Mouse (Mus musculus): ENCODE measurements around the gene Tapt1.

Gene Tapt1

GRCm38 (mm10) chr5:44198471-44198870, 28.0 kb downstream of the Tapt1 start:
- no peak for DNase-seq (ENCODE audit: low spot score in 2 of 2)

DNA sequence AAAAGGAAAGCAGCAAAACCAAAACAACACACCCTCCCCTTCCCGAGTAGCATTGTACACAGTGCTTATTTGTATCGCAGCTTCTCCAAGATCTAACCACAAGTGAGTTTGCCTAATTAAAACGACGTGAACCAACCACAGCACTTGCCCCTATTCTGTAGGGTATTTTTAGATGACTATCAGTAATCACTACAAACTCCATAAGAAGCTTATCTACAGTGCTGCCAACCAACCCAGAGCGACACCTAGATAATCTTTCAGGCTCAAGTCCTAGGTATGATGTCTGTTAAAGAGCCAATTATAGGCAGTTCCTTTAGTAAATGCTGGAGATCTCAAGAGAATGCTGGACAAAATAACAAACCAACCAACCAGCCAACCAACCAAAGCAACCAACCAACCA, 28.6 kb downstream of the Tapt1 start:
- no peak for DNase-seq (ENCODE audit: low spot score in 2 of 2)

GRCm38 (mm10) chr5:44196167-44196566, 30.3 kb downstream of the Tapt1 start:
- DNase-seq (ENCODE audit: low spot score in 2 of 2), result no peak

DNA sequence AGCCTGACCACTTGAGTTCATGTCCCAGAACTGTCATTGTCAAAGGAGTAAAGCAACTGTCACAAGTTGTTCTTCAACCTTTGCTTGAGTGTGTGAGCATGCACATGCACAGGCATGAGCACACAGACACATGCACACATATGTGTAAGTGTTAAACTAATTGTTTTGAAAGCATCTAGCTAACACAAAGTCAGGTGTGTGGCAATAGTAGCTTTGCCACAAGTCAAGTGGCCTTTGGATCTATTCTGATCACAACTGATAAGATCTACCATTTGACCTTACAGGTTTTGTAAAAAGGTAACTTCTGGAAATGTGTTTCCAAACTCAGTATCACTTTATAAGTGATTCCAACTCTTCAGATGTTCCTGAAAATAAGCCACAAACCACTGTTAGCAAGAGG, 39.1 kb downstream of the Tapt1 start:
- no peak for DNase-seq (ENCODE audit: low spot score in 2 of 2)

- DNase-seq (ENCODE audit: low spot score in 2 of 2), result no peak
Observed at GRCm38 (mm10) chr5:44181669-44182068, 44.8 kb downstream of the Tapt1 start.

DNA sequence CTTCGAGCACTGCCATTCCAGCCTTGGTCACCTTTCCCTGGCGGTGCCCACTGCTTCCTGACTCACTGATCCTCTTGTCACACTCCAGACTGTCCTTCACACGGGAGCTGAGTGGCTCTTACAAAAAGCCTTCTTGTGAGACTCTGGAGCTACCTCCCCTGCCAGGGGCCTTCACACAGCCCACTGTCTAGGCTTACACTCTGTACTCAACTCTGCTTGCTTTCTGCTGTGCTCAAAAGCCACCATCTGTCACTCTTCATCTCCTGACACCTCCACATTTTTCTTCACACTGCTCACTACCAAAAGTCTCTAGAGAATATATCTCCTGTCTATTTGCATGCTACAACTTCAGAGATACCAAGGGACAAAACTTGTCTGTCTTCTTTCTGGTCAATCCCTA, 46.0 kb downstream of the Tapt1 start:
- DNase-seq (ENCODE audit: low spot score in 2 of 2), result no peak

DNA sequence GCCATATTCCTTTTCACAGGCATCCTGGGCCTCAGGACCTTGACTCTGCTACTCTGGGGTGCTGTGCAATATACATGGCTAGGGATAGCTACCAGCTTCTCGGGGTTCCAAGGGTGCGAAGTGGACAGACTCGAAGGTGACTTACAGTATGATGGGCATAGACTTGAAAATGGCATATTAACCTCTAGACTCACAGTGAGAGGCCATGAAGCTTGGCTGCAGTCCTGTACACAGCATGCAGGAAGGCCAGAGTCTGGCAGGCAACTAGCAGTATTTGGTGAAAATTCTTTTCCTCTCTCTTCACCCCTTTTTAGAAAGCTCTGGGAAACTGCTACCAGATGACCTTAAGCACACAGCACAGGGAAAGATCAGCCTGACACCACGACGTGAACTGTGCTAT, 52.4 kb downstream of the Tapt1 start:
- DNase-seq (ENCODE audit: low spot score in 2 of 2), result no peak

- DNase-seq (ENCODE audit: low spot score in 2 of 2), result no peak
Observed at GRCm38 (mm10) chr5:44166866-44167265, 59.6 kb downstream of the Tapt1 start.

GRCm38 (mm10) chr5:44165854-44166253, 60.6 kb downstream of the Tapt1 start:
- DNase-seq (ENCODE audit: low spot score in 2 of 2), result no peak

DNA sequence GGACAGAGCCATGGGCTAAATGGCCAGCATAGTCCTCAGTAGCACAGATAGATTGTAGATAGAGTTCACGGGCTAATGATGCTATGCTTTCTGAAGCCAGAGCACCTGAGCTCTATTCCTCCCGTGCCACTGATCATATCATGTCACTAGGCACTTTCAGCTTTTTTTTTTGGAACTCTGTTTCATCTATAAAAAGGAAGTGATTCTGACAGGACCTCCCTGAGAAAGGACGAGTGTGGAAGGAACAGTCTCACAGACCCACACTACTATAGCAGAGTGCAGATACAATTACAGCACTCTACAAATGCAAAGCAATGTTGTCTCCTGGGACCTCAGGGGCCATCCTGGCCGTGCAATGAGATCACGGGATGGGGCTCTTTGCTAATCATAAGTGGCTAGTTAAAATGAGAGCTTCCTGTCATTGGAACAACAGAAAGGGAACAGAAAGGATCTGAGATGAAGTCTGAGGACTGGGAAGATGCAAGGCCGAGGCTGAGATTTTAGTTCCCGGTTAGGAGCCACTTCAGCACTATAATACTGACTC, 62.1 kb downstream of the Tapt1 start:
- no peak for DNase-seq (ENCODE audit: low spot score in 2 of 2)

- DNase-seq (ENCODE audit: low spot score in 2 of 2), result no peak
Observed at GRCm38 (mm10) chr5:44163318-44163717, 63.1 kb downstream of the Tapt1 start.

- DNase-seq (ENCODE audit: low spot score in 2 of 2), result no peak
Observed at GRCm38 (mm10) chr5:44162786-44163185, 63.6 kb downstream of the Tapt1 start.

GRCm38 (mm10) chr5:44159679-44160438, 66.6 kb downstream of the Tapt1 start:
- DNase-seq (ENCODE audit: low spot score in 2 of 2), result no peak

- DNase-seq (ENCODE audit: low spot score in 2 of 2), result no peak
Observed at GRCm38 (mm10) chr5:44159231-44159630, 67.2 kb downstream of the Tapt1 start.

DNA sequence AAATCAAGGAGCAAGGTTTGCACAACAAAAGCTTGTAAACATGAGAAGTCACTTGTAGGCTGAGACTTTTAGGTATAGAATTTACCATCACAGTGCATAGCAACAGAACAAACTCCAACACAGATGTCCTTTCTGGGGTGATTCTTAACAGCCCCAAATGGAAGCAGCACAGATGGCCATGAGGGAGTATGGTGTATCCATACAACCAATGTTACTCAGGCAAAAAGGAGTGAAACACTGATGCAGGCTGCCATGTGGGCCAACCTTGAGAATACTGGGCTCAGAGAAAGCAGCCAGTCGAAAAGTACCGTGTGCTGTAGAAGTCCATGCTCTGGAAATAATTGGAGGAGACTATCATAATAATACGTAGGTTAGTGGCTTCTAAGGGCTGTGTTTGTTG, 68.0 kb downstream of the Tapt1 start:
- DNase-seq (ENCODE audit: low spot score in 2 of 2), result no peak

DNA sequence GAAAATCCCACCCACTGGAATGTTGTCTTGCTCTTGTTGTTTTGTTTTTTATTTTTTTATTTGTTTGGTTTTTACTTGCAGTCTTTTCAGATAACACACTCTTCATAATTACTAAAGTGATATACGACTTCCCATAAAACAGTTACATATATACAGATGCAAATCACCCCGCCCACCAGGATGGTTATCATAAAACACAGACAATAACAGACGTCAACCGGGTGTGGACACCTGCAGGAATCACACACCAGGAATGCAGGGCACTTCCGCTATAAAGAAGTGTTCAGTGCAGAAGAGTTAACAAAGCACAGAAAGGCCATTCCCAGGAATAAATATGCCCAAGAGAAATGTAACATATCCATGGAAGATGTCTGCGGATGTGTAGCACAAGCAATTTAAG, 68.7 kb downstream of the Tapt1 start:
- DNase-seq (ENCODE audit: low spot score in 2 of 2), result no peak

- DNase-seq (ENCODE audit: low spot score in 2 of 2), result no peak
Observed at GRCm38 (mm10) chr5:44153050-44153449, 73.4 kb downstream of the Tapt1 start.

GRCm38 (mm10) chr5:44151327-44152051, 74.9 kb downstream of the Tapt1 start:
- DNase-seq (ENCODE audit: low spot score in 2 of 2), result no peak

- no peak for DNase-seq (ENCODE audit: low spot score in 2 of 2)
Observed at GRCm38 (mm10) chr5:44147732-44148131, 78.7 kb downstream of the Tapt1 start.

GRCm38 (mm10) chr5:44146437-44147332, 79.7 kb downstream of the Tapt1 start:
- DNase-seq (ENCODE audit: low spot score in 2 of 2), result no peak

- DNase-seq (ENCODE audit: low spot score in 2 of 2), result no peak
Observed at GRCm38 (mm10) chr5:44143467-44144235, 82.8 kb downstream of the Tapt1 start.
